In genomic region chr3:96577566-96577965, GRCm38 (mm10) we compare ENCODE assay signal across 1 mouse cellular context.
TF ChIP-seq lines count a peak whose summit lies in the region.

No protein-coding gene starts in this region.

TF ChIP-seq in MEL, 35 proteins besides CTCF, POLR2A, EP300 and RAD21 (continued from another document):
- TF ChIP-seq TCF12 (IDR thresholded peaks at IDR 0.05; ENCODE audit: low read depth, low read length) (no peak), MEF2A (IDR thresholded peaks at IDR 0.05; ENCODE audit: extremely low read depth, insufficient replicate concordance, low read depth, low read length, poor library complexity, severe bottlenecking) (no peak), MYB (IDR thresholded peaks at IDR 0.05; ENCODE audit: low read depth, low read length) (no peak), TBP (IDR thresholded peaks at IDR 0.05; ENCODE audit: low read depth, low read length) (no peak), USF1 (IDR thresholded peaks at IDR 0.05; ENCODE audit: low read depth, low read length) (no peak), JUND (IDR thresholded peaks at IDR 0.05; ENCODE audit: low read depth, low read length) (no peak), KAT2A (conservative IDR thresholded peaks at IDR 0.05; ENCODE audit: low read depth, low read length) (no peak), UBTF (IDR thresholded peaks at IDR 0.05; ENCODE audit: borderline replicate concordance, insufficient read depth, low read depth, low read length) (no peak), BHLHE40 (IDR thresholded peaks at IDR 0.05; ENCODE audit: borderline replicate concordance, low read depth, low read length) (no peak), NELFE (IDR thresholded peaks at IDR 0.05; ENCODE audit: low read depth, low read length) (no peak), ZNF384 (IDR thresholded peaks at IDR 0.05; ENCODE audit: low read depth, low read length) (no peak), ZC3H11A (IDR thresholded peaks at IDR 0.05; ENCODE audit: low read depth, low read length) (no peak), MAFK (IDR thresholded peaks at IDR 0.05; ENCODE audit: borderline replicate concordance, low read depth, low read length) (no peak), POLR2AphosphoS2 (IDR thresholded peaks at IDR 0.05; ENCODE audit: low read length) (no peak), POLR2AphosphoS5 (IDR thresholded peaks at IDR 0.05; ENCODE audit: borderline replicate concordance, low read depth, low read length) (no peak)
TF ChIP-seq in MEL: peak in this region for 0.
